ENCODE assay signal across 9 mouse cellular contexts in the genomic region with DNA sequence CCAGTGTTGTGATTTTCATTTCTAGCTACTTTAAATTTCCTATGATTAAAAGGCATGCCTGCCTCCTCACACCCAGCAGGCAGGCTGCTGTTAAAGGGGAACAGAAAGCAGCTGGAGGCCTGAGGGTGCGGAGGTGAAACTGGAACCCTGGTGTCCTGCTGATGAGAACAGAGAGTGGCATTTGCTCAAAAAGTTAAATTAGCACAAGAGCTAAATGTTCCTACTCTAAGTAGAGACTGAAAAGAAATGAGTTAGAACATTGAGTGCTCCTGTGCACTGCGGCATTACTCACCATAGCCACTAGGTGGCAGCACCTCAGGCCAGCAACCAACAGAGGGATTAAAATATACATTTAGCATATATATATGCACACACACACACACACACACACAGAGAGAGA. TPM values are rescaled to one million over a fixed set of nuclear protein-coding genes. Genes with fewer than 3 reads are reported as not detected.
DNase-seq lines count a peak whose midpoint lies in the region; ATAC-seq lines count a peak whose summit lies in the region.
"Had no signal": no experiment of that assay in that cellular context is flagged by ENCODE, and none has a peak within 500 bp of the region (broad histone marks: within the 10 kb centered on the region; RNA-seq: fewer than 3 reads in every experiment).

No protein-coding gene starts in this region.

- no peak overlapping the region for H3K4me2 ChIP-seq in kidney, embryonic 14.5 days (replicated peaks; ENCODE audit: low read depth, low read length)

- H3K4me1 ChIP-seq in kidney, embryonic 14.5 days (ENCODE audit: control insufficient read depth, insufficient read depth, low read length), result no peaks in the 10 kb centered on the region

- no peak overlapping the region for H3K4me3 ChIP-seq in kidney, embryonic 14.5 days (ENCODE audit: low read length)

- H3K36me3 ChIP-seq in kidney, embryonic 14.5 days (ENCODE audit: control insufficient read depth, insufficient read depth, low read length), result no peaks in the 10 kb centered on the region

- no peaks in the 10 kb centered on the region; the same call in 1 of the 2 replicates for H3K27me3 ChIP-seq in kidney, embryonic 14.5 days (ENCODE audit: control insufficient read depth, insufficient read depth, low read length)

- intact Hi-C loops in left cerebral cortex, postnatal 25 days (cut with DNase I), result loop anchor here (2.0 kb wide), 1 partner anchor 48 kb away; no protein-coding TSS in a partner anchor

- WGBS in kidney, embryonic 14.5 days, result 34% methylated on average over 2 of the region's 2 CpGs

- no peak overlapping the region for H3K27ac ChIP-seq in kidney, embryonic 14.5 days (ENCODE audit: low read depth, low read length)

- H3K9me3 ChIP-seq in kidney, embryonic 14.5 days (ENCODE audit: control insufficient read depth, low read length), result no peaks in the 10 kb centered on the region

- H3K9ac ChIP-seq in kidney, embryonic 14.5 days (ENCODE audit: low read depth, low read length), result no peak overlapping the region

- no peak for ATAC-seq in kidney, embryonic 14.5 days (ENCODE audit: low FRiP score, low TSS enrichment)
- ATAC-seq in activated CD4-positive, CD25-positive, alpha-beta regulatory T cell, adult 4 months, result no peak

- peak; percentile 59 for DNase-seq in kidney, adult 18-20 months
- peak; percentile 29 for DNase-seq in ES-CJ7 (ENCODE audit: low read depth, low spot score)
- DNase-seq in c-Kit-positive CD71-positive TER-119-negative erythroid progenitor cells, embryonic 14.5 days (ENCODE audit: low read depth), result peak; percentile 28
- peak; percentile 69 to 75 for DNase-seq in frontal cortex, postnatal 36 days (ENCODE audit: low spot score in 2 of 2)
- peak; percentile 73 to 75 for DNase-seq in left cerebral cortex, postnatal 25 days (ENCODE audit: low spot score in 2 of 2)
- DNase-seq in retina, embryonic 14.5 days (ENCODE audit: low spot score), result peak; percentile 70

RNA-seq across cellular contexts. Expression of gene Cyp8b1, which starts 12.4 kb away (rescaled TPM):
- polyA plus RNA-seq in kidney, embryonic 14.5 days (2014; fragmentation: Nextera tagmentation; extraction: Ambion mirVana), result not detected in 2 replicates
- not detected for total RNA-seq in left cerebral cortex, postnatal 25 days (2021)
- polyA plus RNA-seq in activated CD4-positive, CD25-positive, alpha-beta regulatory T cell, adult 4 months (2017; shearing (Covaris generic)), result not detected
- polyA plus RNA-seq: lung, embryonic 16.5 days had no signal

RNA-seq across cellular contexts. Expression of gene Fam198a, which starts 22.3 kb away (rescaled TPM):
- 0.73 and 1.0 TPM in 2 replicates for polyA plus RNA-seq in kidney, embryonic 14.5 days (2014; fragmentation: Nextera tagmentation; extraction: Ambion mirVana)
- total RNA-seq in left cerebral cortex, postnatal 25 days (2021), result 1 to 10 TPM; 5.4 to 6.9 TPM
- polyA plus RNA-seq in activated CD4-positive, CD25-positive, alpha-beta regulatory T cell, adult 4 months (2017; shearing (Covaris generic)), result not detected

RNA-seq across cellular contexts. Expression of gene Ackr2, which starts 30.3 kb away (rescaled TPM):
- 0.42 and 0.96 TPM in 2 replicates for polyA plus RNA-seq in kidney, embryonic 14.5 days (2014; fragmentation: Nextera tagmentation; extraction: Ambion mirVana)
- 1 to 10 TPM; 5.5 to 7.6 TPM for total RNA-seq in left cerebral cortex, postnatal 25 days (2021)
- polyA plus RNA-seq in activated CD4-positive, CD25-positive, alpha-beta regulatory T cell, adult 4 months (2017; shearing (Covaris generic)), result not detected
